ENCODE assay signal across 13 mouse cellular contexts in the genomic region with DNA sequence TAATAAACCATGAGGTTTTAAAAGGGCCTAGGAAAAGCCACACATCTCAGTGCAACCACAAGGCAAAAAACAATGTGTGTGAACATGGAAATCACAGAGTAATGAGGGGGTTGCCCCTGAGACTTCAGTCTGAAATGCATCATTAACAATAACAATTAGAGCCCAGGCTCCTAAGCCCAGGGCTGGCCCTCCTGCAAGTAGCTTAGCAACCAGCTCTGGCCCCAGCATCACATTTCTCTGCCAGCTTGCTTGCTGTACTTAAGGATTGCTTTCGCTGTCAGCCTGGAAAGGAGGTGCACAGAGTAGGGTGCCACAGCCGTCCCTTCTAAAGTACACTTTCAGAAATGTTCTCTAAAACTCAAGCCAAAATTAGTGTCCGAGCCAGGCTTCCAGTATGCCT. TPM values are rescaled to one million over a fixed set of nuclear protein-coding genes. Genes with fewer than 3 reads are reported as not detected.
DNase-seq lines count a peak whose midpoint lies in the region; ATAC-seq and TF ChIP-seq lines count a peak whose summit lies in the region.
"Had no signal": no experiment of that assay in that cellular context is flagged by ENCODE, and none has a peak within 500 bp of the region (broad histone marks: within the 10 kb centered on the region; RNA-seq: fewer than 3 reads in every experiment).

No protein-coding gene starts in this region.

- H3K27ac ChIP-seq in forebrain, embryonic 13.5 days = peak overlapping the region; percentile 22; the same call in 1 of the 2 replicates
- no peak overlapping the region for H3K27ac ChIP-seq in forebrain, embryonic 11.5 days (ENCODE audit: low read depth, low read length)
- peak overlapping the region; percentile 44 for H3K27ac ChIP-seq in layer of hippocampus, adult 2 months
- peak overlapping the region; percentile 61 for H3K27ac ChIP-seq in hindbrain, embryonic 14.5 days

- H3K4me1 ChIP-seq in forebrain, embryonic 13.5 days = peaks cover 49% of the 10 kb centered on the region
- 0 out of 2 replicates have a peak, but pooled peaks cover 2% of the 10 kb centered on the region for H3K4me1 ChIP-seq in forebrain, embryonic 11.5 days (replicated peaks; ENCODE audit: control insufficient read depth, insufficient read depth, low read length)
- peaks cover 30% of the 10 kb centered on the region for H3K4me1 ChIP-seq in hindbrain, embryonic 14.5 days (replicated peaks; ENCODE audit: control insufficient read depth, insufficient read depth, low read length)

- H3K9me3 ChIP-seq in forebrain, embryonic 13.5 days (replicated peaks) = no peaks in the 10 kb centered on the region
- no peaks in the 10 kb centered on the region for H3K9me3 ChIP-seq in forebrain, embryonic 11.5 days (ENCODE audit: control insufficient read depth, low read length)
- no peaks in the 10 kb centered on the region for H3K9me3 ChIP-seq in hindbrain, embryonic 14.5 days (ENCODE audit: control insufficient read depth, low read length)

- no peak overlapping the region for H3K4me3 ChIP-seq in forebrain, embryonic 13.5 days
- H3K4me3 ChIP-seq in forebrain, embryonic 11.5 days (ENCODE audit: low read depth, low read length) = no peak overlapping the region
- no peak overlapping the region for H3K4me3 ChIP-seq in layer of hippocampus, adult 2 months
- no peak overlapping the region for H3K4me3 ChIP-seq in hindbrain, embryonic 14.5 days (replicated peaks; ENCODE audit: low read length)

- 62% methylated on average over 3 of the region's 3 CpGs for WGBS in forebrain, embryonic 13.5 days
- 84% methylated on average over 3 of the region's 3 CpGs for WGBS in forebrain, embryonic 11.5 days
- whole genome bisulfite sequencing in hindbrain, embryonic 14.5 days = 52% methylated on average over 3 of the region's 3 CpGs

- DNase-seq in forebrain, embryonic 11.5 days (ENCODE audit: low spot score) = no peak
- peak; percentile 42 to 61 for DNase-seq in layer of hippocampus, adult 2 months (ENCODE audit: low spot score in 2 of 2)
- DNase-seq in layer of hippocampus, adult 9-11 months = no peak
- DNase-seq in Muller cell, postnatal 12 days (ENCODE audit: inconsistent ontology term) = peak; percentile 47
- peak; percentile 62 for DNase-seq in hindbrain, embryonic 14.5 days (ENCODE audit: low spot score)
- DNase-seq in embryo, embryonic 11 days = no peak
- no peak for DNase-seq in urinary bladder, postnatal 4 days (ENCODE audit: low spot score in 2 of 2)
- DNase-seq: adrenal gland, postnatal 10 days; B cell, adult 2 months; cerebellum, adult 18-20 months; gastrocnemius, postnatal 36 days; kidney, adult 8-10 months had no signal

- H3K9ac ChIP-seq in forebrain, embryonic 13.5 days = no peak overlapping the region
- H3K9ac ChIP-seq in forebrain, embryonic 11.5 days (ENCODE audit: low read length) = no peak overlapping the region
- no peak overlapping the region for H3K9ac ChIP-seq in hindbrain, embryonic 14.5 days

- H3K36me3 ChIP-seq in forebrain, embryonic 13.5 days (ENCODE audit: poor library complexity, severe bottlenecking) = peaks cover 70% of the 10 kb centered on the region
- H3K36me3 ChIP-seq in forebrain, embryonic 11.5 days (ENCODE audit: control insufficient read depth, insufficient read depth, low read length) = peaks cover 2% of the 10 kb centered on the region; the same call in 1 of the 2 replicates
- peaks cover 18% of the 10 kb centered on the region for H3K36me3 ChIP-seq in hindbrain, embryonic 14.5 days (replicated peaks; ENCODE audit: control insufficient read depth, insufficient read depth)

- no peak overlapping the region for H3K4me2 ChIP-seq in forebrain, embryonic 13.5 days
- H3K4me2 ChIP-seq in forebrain, embryonic 11.5 days (ENCODE audit: low read depth, low read length, severe bottlenecking) = no peak overlapping the region
- no peak overlapping the region for H3K4me2 ChIP-seq in hindbrain, embryonic 14.5 days (replicated peaks)

- no peak for TF ChIP-seq CTCF in layer of hippocampus, adult 2 months (conservative IDR thresholded peaks at IDR 0.05)

- no peaks in the 10 kb centered on the region for H3K27me3 ChIP-seq in forebrain, embryonic 13.5 days
- no peaks in the 10 kb centered on the region for H3K27me3 ChIP-seq in forebrain, embryonic 11.5 days (ENCODE audit: control insufficient read depth, insufficient read depth, low read length)
- H3K27me3 ChIP-seq in hindbrain, embryonic 14.5 days (ENCODE audit: control insufficient read depth, insufficient read depth, low read length) = no peaks in the 10 kb centered on the region

- ATAC-seq in forebrain, embryonic 13.5 days = peak; percentile 82
- no peak for ATAC-seq in forebrain, embryonic 11.5 days (replicated peaks; ENCODE audit: low FRiP score)
- peak; percentile 83 for ATAC-seq in hindbrain, embryonic 14.5 days (ENCODE audit: low FRiP score)

RNA-seq across cellular contexts. Expression of a gene that starts 42.5 kb away (rescaled TPM):
- 545 and 548 TPM in 2 replicates for polyA plus RNA-seq in forebrain, embryonic 13.5 days (2015; fragmentation: Nextera tagmentation; extraction: Ambion mirVana)
- polyA plus RNA-seq in forebrain, embryonic 11.5 days (2014; fragmentation: Nextera tagmentation; extraction: Ambion mirVana) = 685 and 702 TPM in 2 replicates
- total RNA-seq in layer of hippocampus, adult 2 months (2021) = 100 to 1,000 TPM; 118 to 122 TPM
- 287 and 316 TPM in 2 replicates for polyA plus RNA-seq in hindbrain, embryonic 14.5 days (2014; fragmentation: Nextera tagmentation; extraction: Ambion mirVana)

Comparison
In these comparisons a context has a peak if more than half of its experiments do, and no peak if none do; other contexts are left out.
1. DNase-seq: peak in layer of hippocampus, adult 2 months (2 of 2), Muller cell, postnatal 12 days (single experiment) and hindbrain, embryonic 14.5 days (single experiment); none in forebrain, embryonic 11.5 days (single experiment), layer of hippocampus, adult 9-11 months (single experiment), embryo, embryonic 11 days (single experiment) and urinary bladder, postnatal 4 days (0 of 2).